Mouse (Mus musculus) induced T-regulatory cell, adult 2 months (primary cell): ENCODE data around the gene Haspin.

Experiments
- DNase-seq: peaks from one replicate; pipeline ENCODE4 v3.0.0-alpha.2; 2012; ENCODE audit warnings: low read depth

The Haspin gene

DNA sequence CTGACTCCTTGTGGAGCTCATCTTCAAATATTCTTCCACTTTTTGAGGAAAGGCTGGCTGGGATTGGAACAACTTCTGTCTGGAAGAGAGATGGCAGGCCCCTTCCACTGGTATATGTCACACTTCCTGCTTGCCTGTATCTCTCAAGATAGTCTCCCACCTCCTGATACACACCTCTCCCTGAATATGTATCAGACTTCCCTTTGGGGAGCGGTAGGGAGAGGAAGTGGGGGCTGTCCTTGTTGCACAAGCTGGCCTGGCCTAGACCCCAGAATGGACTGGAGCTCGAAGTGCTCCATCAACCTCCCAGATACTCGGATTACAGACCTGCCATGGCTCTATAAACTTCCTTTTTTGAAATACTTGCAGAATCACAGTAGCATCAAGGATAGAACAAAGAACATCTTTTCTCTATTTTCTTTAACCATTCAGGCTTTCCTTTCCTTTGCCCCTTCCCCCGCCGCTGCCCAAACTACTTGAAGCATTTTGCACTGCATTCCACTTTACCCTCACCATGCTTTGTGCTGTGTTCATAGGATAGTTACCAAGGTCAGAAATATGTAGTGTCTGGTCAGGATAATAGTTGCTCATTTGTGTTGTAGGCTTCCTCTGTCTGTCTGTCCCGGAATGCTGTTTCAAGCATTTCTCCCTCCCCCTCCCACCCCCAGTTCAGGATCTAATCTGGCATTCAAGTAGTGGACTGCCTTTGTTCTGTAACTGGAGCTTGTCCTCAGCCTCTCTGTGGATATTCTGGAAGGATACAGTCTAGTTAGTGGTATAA is 50.2 kb downstream of the Haspin start:
- DNase-seq: no peak
